Mouse (Mus musculus) cerebellum, postnatal 14 days (tissue): Measurements from ENCODE around the gene Gm45234.
"Not testable (repeated sequence)": the region's sequence is repeated elsewhere in the genome, so short reads cannot be mapped to it uniquely, and the experiment has no call there.

Experiments
- DNase-seq, 2 experiments: peaks; one replicate each; pipeline ENCODE4 v3.0.0; 2021; ENCODE audit warnings: mixed read lengths in 2 of 2

Gm45234 gene

GRCm38 (mm10) chr6:124755831-124756595 lies at the start of gene Gm45234, which contains the start of gene Atn1:
TSS of gene Gm45234 (minus strand) at chr6:124756021.
TSS of gene Atn1 (minus strand) at chr6:124756524.
- peak; percentile 81 to 83 for DNase-seq

- DNase-seq, result no peak
These were observed 48.5 kb upstream of the Gm45234 start for GRCm38 (mm10) chr6:124804341-124804740.

- DNase-seq, result not testable (repeated sequence)
These were observed 47.9 kb upstream of the Gm45234 start for GRCm38 (mm10) chr6:124803691-124804090.

- DNase-seq, result no peak
These were observed 47.2 kb upstream of the Gm45234 start for GRCm38 (mm10) chr6:124803061-124803460.

- not testable (repeated sequence) for DNase-seq
These were observed 46.6 kb upstream of the Gm45234 start for GRCm38 (mm10) chr6:124802400-124802799.

- DNase-seq, result no peak
These were observed 40.4 kb upstream of the Gm45234 start for GRCm38 (mm10) chr6:124796200-124796599.

GRCm38 (mm10) chr6:124795781-124796180 lies 40.0 kb upstream of the Gm45234 start:
- no peak for DNase-seq

GRCm38 (mm10) chr6:124791911-124792310 lies 36.1 kb upstream of the Gm45234 start:
- no peak for DNase-seq

GRCm38 (mm10) chr6:124790121-124790520 lies 34.3 kb upstream of the Gm45234 start:
- DNase-seq, result no peak

- peak; percentile 26 to 52 for DNase-seq
These were observed 33.7 kb upstream of the Gm45234 start for GRCm38 (mm10) chr6:124789519-124789918.

GRCm38 (mm10) chr6:124787722-124788121 lies 31.9 kb upstream of the Gm45234 start:
- peak; percentile 47 to 68 for DNase-seq

- DNase-seq, result peak; percentile 82 to 90
These were observed 31.1 kb upstream of the Gm45234 start for GRCm38 (mm10) chr6:124786756-124787420.

- DNase-seq, result peak in 1 of 2 experiments; percentile 27
These were observed 26.6 kb upstream of the Gm45234 start for GRCm38 (mm10) chr6:124782436-124782835.

- DNase-seq, result no peak
These were observed 25.1 kb upstream of the Gm45234 start for GRCm38 (mm10) chr6:124780917-124781316.

GRCm38 (mm10) chr6:124779984-124780416 lies 24.2 kb upstream of the Gm45234 start:
- no peak for DNase-seq

GRCm38 (mm10) chr6:124779222-124779983 lies 23.6 kb upstream of the Gm45234 start, which contains the start of gene Lrrc23:
TSS of gene Lrrc23 (minus strand) at chr6:124779727.
- peak; percentile 53 to 54 for DNase-seq

GRCm38 (mm10) chr6:124770511-124770910 lies 14.7 kb upstream of the Gm45234 start:
- DNase-seq, result peak; percentile 31 to 36

- peak; percentile 48 to 52 for DNase-seq
These were observed 14.2 kb upstream of the Gm45234 start for GRCm38 (mm10) chr6:124770013-124770412.

GRCm38 (mm10) chr6:124769101-124769765 lies 13.4 kb upstream of the Gm45234 start, which contains the start of gene Eno2:
TSS of gene Eno2 (minus strand) at chr6:124769673.
- DNase-seq, result peak; percentile 89 to 90

- no peak for DNase-seq
These were observed 12.9 kb upstream of the Gm45234 start for GRCm38 (mm10) chr6:124768704-124769044.

GRCm38 (mm10) chr6:124767920-124768703 lies 12.3 kb upstream of the Gm45234 start:
- DNase-seq, result peak; percentile 72 to 77

- DNase-seq, result no peak
These were observed 11.7 kb upstream of the Gm45234 start for GRCm38 (mm10) chr6:124767536-124767919.
